8 mouse cellular contexts compared by ENCODE assay signal in the genomic region with DNA sequence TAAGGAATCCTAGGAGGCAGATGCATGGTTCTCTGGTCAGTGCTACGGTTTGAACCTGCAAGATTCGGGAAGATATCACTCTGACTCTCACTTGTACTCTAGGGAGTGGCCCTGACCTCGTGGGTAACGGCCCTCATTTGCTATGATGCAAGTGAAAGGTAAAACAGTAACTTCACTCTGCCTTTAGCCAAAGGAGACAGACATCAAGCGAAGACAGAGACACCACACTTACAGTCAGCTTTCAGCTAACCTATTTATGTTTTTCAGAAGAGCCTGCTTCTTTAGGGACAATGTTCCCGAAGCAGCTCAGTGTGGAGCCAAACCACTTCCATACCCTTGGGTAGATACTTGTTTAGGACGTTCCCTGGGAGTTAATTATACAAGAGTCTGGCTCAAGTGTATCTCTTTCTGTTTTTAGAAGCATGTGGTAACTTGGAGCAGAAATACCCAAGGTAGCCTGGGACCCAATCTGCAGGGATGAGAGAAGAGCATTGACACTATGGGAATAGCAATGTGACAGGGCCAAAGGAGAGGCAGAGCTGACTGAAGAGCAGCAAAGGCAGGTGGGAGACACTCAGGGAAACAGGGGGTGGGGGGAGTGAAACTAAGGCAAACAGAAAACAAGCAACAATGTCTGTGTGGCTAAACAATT. TPM values are rescaled to one million over a fixed set of nuclear protein-coding genes. Genes with fewer than 3 reads are reported as not detected.
DNase-seq lines count a peak whose midpoint lies in the region; ATAC-seq and TF ChIP-seq lines count a peak whose summit lies in the region.
"Had no signal": no experiment of that assay in that cellular context is flagged by ENCODE, and none has a peak within 500 bp of the region (broad histone marks: within the 10 kb centered on the region; RNA-seq: fewer than 3 reads in every experiment).

No protein-coding gene starts in this region.

- TF ChIP-seq CTCF in ES-Bruce4 (IDR thresholded peaks at IDR 0.05; ENCODE audit: low read depth, low read length), result no peak

- no peaks in the 10 kb centered on the region for H3K9me3 ChIP-seq in ES-Bruce4 (replicated peaks; ENCODE audit: control insufficient read depth, insufficient read depth, low read length, poor library complexity, severe bottlenecking)
- H3K9me3 ChIP-seq in heart, embryonic 13.5 days, result no peaks in the 10 kb centered on the region
- H3K9me3 ChIP-seq in limb, embryonic 14.5 days (ENCODE audit: control insufficient read depth, low read length), result no peaks in the 10 kb centered on the region
- no peaks in the 10 kb centered on the region for H3K9me3 ChIP-seq in stomach, embryonic 16.5 days (replicated peaks; ENCODE audit: control insufficient read depth, low read length)

- peak overlapping the region; percentile 99 for H3K4me3 ChIP-seq in ES-Bruce4 (ENCODE audit: low read depth, low read length)
- peak overlapping the region; percentile 59 for H3K4me3 ChIP-seq in heart, embryonic 13.5 days
- peak overlapping the region; percentile 52; the same call in 1 of the 2 replicates for H3K4me3 ChIP-seq in limb, embryonic 14.5 days (replicated peaks; ENCODE audit: low read length)
- H3K4me3 ChIP-seq in stomach, embryonic 16.5 days (replicated peaks; ENCODE audit: low read length), result peak overlapping the region; percentile 62; the same call in 1 of the 2 replicates

- H3K4me1 ChIP-seq in ES-Bruce4 (ENCODE audit: control insufficient read depth, insufficient read depth, low read length), result no peaks in the 10 kb centered on the region
- H3K4me1 ChIP-seq in heart, embryonic 13.5 days, result peaks cover 41% of the 10 kb centered on the region
- H3K4me1 ChIP-seq in limb, embryonic 14.5 days (ENCODE audit: control insufficient read depth, insufficient read depth, low read length), result peaks cover 20% of the 10 kb centered on the region
- H3K4me1 ChIP-seq in stomach, embryonic 16.5 days (ENCODE audit: control insufficient read depth, insufficient read depth, low read length), result peaks cover 24% of the 10 kb centered on the region

- WGBS in heart, embryonic 13.5 days, result 72% methylated on average over 7 of the region's 7 CpGs
- WGBS in limb, embryonic 14.5 days, result 78% methylated on average over 7 of the region's 7 CpGs
- 76% methylated on average over 7 of the region's 7 CpGs for WGBS in stomach, embryonic 16.5 days

- H3K9ac ChIP-seq in ES-Bruce4 (ENCODE audit: low read depth, poor library complexity, severe bottlenecking), result peak overlapping the region; percentile 70
- peak overlapping the region; percentile 93 for H3K9ac ChIP-seq in heart, embryonic 13.5 days
- peak overlapping the region; percentile 68 for H3K9ac ChIP-seq in limb, embryonic 14.5 days (ENCODE audit: low read depth, low read length, severe bottlenecking)
- H3K9ac ChIP-seq in stomach, embryonic 16.5 days (ENCODE audit: low read length), result peak overlapping the region; percentile 61

- H3K4me2 ChIP-seq in heart, embryonic 13.5 days, result peak overlapping the region; percentile 79
- peak overlapping the region; percentile 58 for H3K4me2 ChIP-seq in limb, embryonic 14.5 days (replicated peaks; ENCODE audit: low read depth, low read length, severe bottlenecking)
- peak overlapping the region; percentile 61 for H3K4me2 ChIP-seq in stomach, embryonic 16.5 days (ENCODE audit: low read depth, low read length)

- H3K36me3 ChIP-seq in ES-Bruce4 (ENCODE audit: control insufficient read depth, insufficient read depth, low read length, poor library complexity, severe bottlenecking), result peaks cover 7% of the 10 kb centered on the region; the same call in 1 of the 2 replicates
- H3K36me3 ChIP-seq in heart, embryonic 13.5 days, result no peaks in the 10 kb centered on the region
- H3K36me3 ChIP-seq in limb, embryonic 14.5 days (ENCODE audit: control insufficient read depth, insufficient read depth, low read length), result no peaks in the 10 kb centered on the region
- no peaks in the 10 kb centered on the region for H3K36me3 ChIP-seq in stomach, embryonic 16.5 days (ENCODE audit: control insufficient read depth, insufficient read depth, low read length)

- TF ChIP-seq POLR2A in ES-Bruce4 (IDR thresholded peaks at IDR 0.05; ENCODE audit: insufficient read depth, low read length), result no peak
- no peak for TF ChIP-seq POLR2A in limb, embryonic 14.5 days (IDR thresholded peaks at IDR 0.05; ENCODE audit: borderline replicate concordance, extremely low read depth, insufficient read depth, insufficient read length)

- H3K27me3 ChIP-seq in ES-Bruce4 (ENCODE audit: control insufficient read depth, insufficient read depth, low read length, poor library complexity, severe bottlenecking), result no peaks in the 10 kb centered on the region
- no peaks in the 10 kb centered on the region for H3K27me3 ChIP-seq in heart, embryonic 13.5 days (replicated peaks)
- H3K27me3 ChIP-seq in limb, embryonic 14.5 days (ENCODE audit: control insufficient read depth, insufficient read depth, low read length), result no peaks in the 10 kb centered on the region
- no peaks in the 10 kb centered on the region for H3K27me3 ChIP-seq in stomach, embryonic 16.5 days (ENCODE audit: control insufficient read depth, insufficient read depth, low read length)

- H3K27ac ChIP-seq in ES-Bruce4 (ENCODE audit: insufficient read depth, low read length), result peak overlapping the region; percentile 8
- H3K27ac ChIP-seq in heart, embryonic 13.5 days (replicated peaks), result peak overlapping the region; percentile 99
- peak overlapping the region; percentile 96 for H3K27ac ChIP-seq in limb, embryonic 14.5 days (replicated peaks; ENCODE audit: low read depth, low read length)
- peak overlapping the region; percentile 99 for H3K27ac ChIP-seq in stomach, embryonic 16.5 days (ENCODE audit: low read length)

- no peak for TF ChIP-seq EP300 in ES-Bruce4 (IDR thresholded peaks at IDR 0.05; ENCODE audit: insufficient read depth, low read depth, low read length)

- peak; percentile 55 for DNase-seq in A20 (ENCODE audit: low read depth, low spot score)
- no peak for DNase-seq in limb, embryonic 14.5 days (ENCODE audit: low spot score)
- no peak for DNase-seq in adrenal gland, postnatal 14 days

- ATAC-seq in heart, embryonic 13.5 days (ENCODE audit: extremely low read depth, insufficient number of reproducible peaks, low FRiP score, low TSS enrichment), result no peak
- ATAC-seq in limb, embryonic 14.5 days (ENCODE audit: low FRiP score, low read depth), result no peak
- ATAC-seq in stomach, embryonic 16.5 days (ENCODE audit: insufficient read depth, low FRiP score), result no peak
- ATAC-seq in CD4-positive, CD25-positive, alpha-beta regulatory T cell, adult 4 months, result no peak

RNA-seq across cellular contexts. Expression of gene Hist2h2aa1, which starts 1.2 kb away (rescaled TPM):
- polyA plus RNA-seq in ES-Bruce4 (2011; ENCODE audit: insufficient read depth, insufficient read length, low read depth, missing spikeins), result not detected in 2 replicates
- polyA plus RNA-seq in heart, embryonic 13.5 days (2015; fragmentation: Nextera tagmentation; extraction: Ambion mirVana), result 10.6 and 16.1 TPM in 2 replicates
- 44.2 and 73.5 TPM in 2 replicates for polyA plus RNA-seq in limb, embryonic 14.5 days (2012; rRNA removed)
- 18.1 and 21.2 TPM in 2 replicates for polyA plus RNA-seq in limb, embryonic 14.5 days (2014; fragmentation: Nextera tagmentation; extraction: Ambion mirVana)
- 19.4 and 20.8 TPM in 2 replicates for polyA plus RNA-seq in stomach, embryonic 16.5 days (2015; fragmentation: Nextera tagmentation; extraction: Ambion mirVana)
- total RNA-seq in adrenal gland, postnatal 14 days (2021), result 53.5 and 61.0 TPM in 2 replicates
- polyA plus RNA-seq in CD4-positive, CD25-positive, alpha-beta regulatory T cell, adult 4 months (2017; shearing (Covaris generic)), result 10 to 100 TPM in 1 of 2 experiments, not detected in 1; 21.7 TPM

RNA-seq across cellular contexts. Expression of gene Hist2h3c1, which starts 2.4 kb away (rescaled TPM):
- 1.3 and 3.0 TPM in 2 replicates for polyA plus RNA-seq in ES-Bruce4 (2011; ENCODE audit: insufficient read depth, insufficient read length, low read depth, missing spikeins)
- 0.24 and 0.46 TPM in 2 replicates for polyA plus RNA-seq in heart, embryonic 13.5 days (2015; fragmentation: Nextera tagmentation; extraction: Ambion mirVana)
- not detected in 2 replicates for polyA plus RNA-seq in limb, embryonic 14.5 days (2012; rRNA removed)
- polyA plus RNA-seq in limb, embryonic 14.5 days (2014; fragmentation: Nextera tagmentation; extraction: Ambion mirVana), result 0.66 and 2.4 TPM in 2 replicates
- polyA plus RNA-seq in stomach, embryonic 16.5 days (2015; fragmentation: Nextera tagmentation; extraction: Ambion mirVana), result 1.3 and 2.1 TPM in 2 replicates
- 3.1 and 3.8 TPM in 2 replicates for total RNA-seq in adrenal gland, postnatal 14 days (2021)
- not detected for polyA plus RNA-seq in CD4-positive, CD25-positive, alpha-beta regulatory T cell, adult 4 months (2017; shearing (Covaris generic))
- total RNA-seq: hematopoietic stem cell, adult 5-6 weeks had no signal

RNA-seq across cellular contexts. Expression of gene Hist2h2aa2, which starts 4.0 kb away (rescaled TPM):
- 17.2 and 30.9 TPM in 2 replicates for polyA plus RNA-seq in ES-Bruce4 (2011; ENCODE audit: insufficient read depth, insufficient read length, low read depth, missing spikeins)
- 34.7 and 49.3 TPM in 2 replicates for polyA plus RNA-seq in heart, embryonic 13.5 days (2015; fragmentation: Nextera tagmentation; extraction: Ambion mirVana)
- polyA plus RNA-seq in limb, embryonic 14.5 days (2012; rRNA removed), result 9.7 and 28.1 TPM in 2 replicates
- 30.9 and 33.1 TPM in 2 replicates for polyA plus RNA-seq in limb, embryonic 14.5 days (2014; fragmentation: Nextera tagmentation; extraction: Ambion mirVana)
- 49.4 and 53.3 TPM in 2 replicates for polyA plus RNA-seq in stomach, embryonic 16.5 days (2015; fragmentation: Nextera tagmentation; extraction: Ambion mirVana)
- total RNA-seq in adrenal gland, postnatal 14 days (2021), result 733 and 750 TPM in 2 replicates
- polyA plus RNA-seq in CD4-positive, CD25-positive, alpha-beta regulatory T cell, adult 4 months (2017; shearing (Covaris generic)), result 10 to 100 TPM; 32.4 to 55.4 TPM

RNA-seq across cellular contexts. Expression of gene Hist2h3c2, which starts 5.1 kb away (rescaled TPM):
- polyA plus RNA-seq in ES-Bruce4 (2011; ENCODE audit: insufficient read depth, insufficient read length, low read depth, missing spikeins), result 23.1 and 41.5 TPM in 2 replicates
- 3.0 and 4.3 TPM in 2 replicates for polyA plus RNA-seq in heart, embryonic 13.5 days (2015; fragmentation: Nextera tagmentation; extraction: Ambion mirVana)
- polyA plus RNA-seq in limb, embryonic 14.5 days (2012; rRNA removed), result 74.4 and 95.3 TPM in 2 replicates
- polyA plus RNA-seq in limb, embryonic 14.5 days (2014; fragmentation: Nextera tagmentation; extraction: Ambion mirVana), result 8.0 and 9.3 TPM in 2 replicates
- polyA plus RNA-seq in stomach, embryonic 16.5 days (2015; fragmentation: Nextera tagmentation; extraction: Ambion mirVana), result 2.6 TPM in 1 of 2 replicates, not detected in the other
- total RNA-seq in adrenal gland, postnatal 14 days (2021), result 93.4 and 148 TPM in 2 replicates
- not detected for polyA plus RNA-seq in CD4-positive, CD25-positive, alpha-beta regulatory T cell, adult 4 months (2017; shearing (Covaris generic))

RNA-seq across cellular contexts. Expression of gene Hist2h4, which starts 19.1 kb away (rescaled TPM):
- polyA plus RNA-seq in ES-Bruce4 (2011; ENCODE audit: insufficient read depth, insufficient read length, low read depth, missing spikeins), result 3.6 and 4.0 TPM in 2 replicates
- 3.9 and 5.4 TPM in 2 replicates for polyA plus RNA-seq in heart, embryonic 13.5 days (2015; fragmentation: Nextera tagmentation; extraction: Ambion mirVana)
- 5.9 and 6.4 TPM in 2 replicates for polyA plus RNA-seq in limb, embryonic 14.5 days (2012; rRNA removed)
- polyA plus RNA-seq in limb, embryonic 14.5 days (2014; fragmentation: Nextera tagmentation; extraction: Ambion mirVana), result 8.5 and 11.1 TPM in 2 replicates
- 7.8 and 8.6 TPM in 2 replicates for polyA plus RNA-seq in stomach, embryonic 16.5 days (2015; fragmentation: Nextera tagmentation; extraction: Ambion mirVana)
- 54.1 and 56.9 TPM in 2 replicates for total RNA-seq in adrenal gland, postnatal 14 days (2021)
- polyA plus RNA-seq in CD4-positive, CD25-positive, alpha-beta regulatory T cell, adult 4 months (2017; shearing (Covaris generic)), result 1 to 10 TPM; 7.0 to 7.1 TPM

Comparison
In these comparisons a context has a peak if more than half of its experiments do, and no peak if none do; other contexts are left out.
1. H3K27ac ChIP-seq: peak in every context shown above with its lines; median percentile 99 in heart, embryonic 13.5 days; 99 in stomach, embryonic 16.5 days; 96 in limb, embryonic 14.5 days; 8 in ES-Bruce4.